Mouse (Mus musculus): ENCODE data around the gene Cpa4. TPM values are rescaled to one million over a fixed set of nuclear protein-coding genes. Genes with fewer than 3 reads are reported as not detected.
A peak's percentile ranks its signal among the peaks of the same experiment; 100 is the strongest.

Gene Cpa4
- total RNA-seq, 2 experiments from 2014 or later: not detected

GRCm38 (mm10) chr6:30551193-30551515 is 17.0 kb upstream of the Cpa4 start:
- intact Hi-C loops (cut with DNase I): no loop called here
- no peak for DNase-seq (ENCODE audit: low spot score)

DNA sequence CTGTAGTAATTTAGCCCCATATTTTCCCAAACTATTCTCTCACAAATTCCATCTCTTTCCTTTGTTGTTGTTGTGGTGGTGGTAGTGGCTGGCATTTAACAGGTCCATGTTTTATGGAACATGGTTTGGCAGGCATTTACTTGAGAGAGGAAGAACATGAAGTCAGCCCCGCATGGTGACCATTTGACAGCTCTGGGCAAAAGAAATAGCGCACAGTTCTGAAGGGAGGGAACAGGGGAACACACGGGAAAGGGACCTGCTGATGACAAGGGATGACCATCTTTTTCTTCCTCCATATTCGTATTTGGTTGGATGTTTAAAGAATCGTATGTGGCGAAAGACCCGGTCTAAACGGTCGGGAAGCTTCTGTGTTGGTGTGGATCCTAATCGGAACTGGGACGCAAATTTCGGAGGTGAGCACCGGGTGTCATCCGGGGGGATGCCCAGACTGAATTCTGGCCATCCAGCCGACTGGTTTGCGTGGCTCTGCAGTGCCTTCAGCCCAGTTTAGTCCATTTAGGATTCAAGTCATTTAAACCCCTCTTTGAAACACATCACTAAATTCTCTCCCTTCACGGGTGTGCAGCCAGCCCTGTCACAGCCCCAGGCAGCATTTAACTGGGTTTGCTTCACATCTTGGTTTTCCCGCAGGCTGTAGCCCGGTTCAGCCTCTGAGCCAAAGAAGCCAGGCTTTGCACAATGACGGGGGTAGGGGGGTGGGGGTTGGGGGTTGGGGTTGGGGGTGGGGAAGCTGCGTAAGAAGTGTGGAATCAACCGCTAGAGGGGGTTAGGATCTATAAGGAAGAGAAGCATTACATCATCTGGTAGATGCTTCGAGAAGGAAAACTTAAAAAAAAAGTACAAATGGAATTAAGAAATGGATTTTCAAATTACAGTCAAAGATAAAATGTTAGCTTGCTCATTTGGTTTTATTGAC is 16.3 kb upstream of the Cpa4 start:
- intact Hi-C loops (cut with DNase I): no loop called here
- DNase-seq (ENCODE audit: low spot score): no peak

DNA sequence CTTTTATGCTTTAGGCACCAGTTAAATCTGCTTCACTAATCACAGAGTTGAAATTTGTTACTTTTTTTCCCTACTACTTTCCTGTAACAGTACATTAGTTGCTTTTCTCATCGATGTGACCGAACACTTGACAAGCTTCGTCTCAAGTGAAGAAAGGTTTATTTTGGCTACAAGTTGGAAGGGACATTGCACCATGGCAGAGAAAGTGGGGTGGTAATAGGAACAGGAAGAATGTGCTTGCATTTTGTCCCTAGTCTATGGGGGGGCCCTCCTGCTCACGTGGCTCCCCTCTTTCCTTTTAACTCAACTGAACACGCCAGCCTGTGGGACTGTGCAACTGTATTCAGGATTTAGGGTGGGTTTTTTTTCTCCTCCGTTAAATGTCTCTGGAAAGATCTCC is 15.5 kb upstream of the Cpa4 start:
- intact Hi-C loops (cut with DNase I): no loop called here
- no peak for DNase-seq (ENCODE audit: low spot score)

GRCm38 (mm10) chr6:30553381-30554010 is 14.7 kb upstream of the Cpa4 start:
- intact Hi-C loops (cut with DNase I): no loop called here

DNA sequence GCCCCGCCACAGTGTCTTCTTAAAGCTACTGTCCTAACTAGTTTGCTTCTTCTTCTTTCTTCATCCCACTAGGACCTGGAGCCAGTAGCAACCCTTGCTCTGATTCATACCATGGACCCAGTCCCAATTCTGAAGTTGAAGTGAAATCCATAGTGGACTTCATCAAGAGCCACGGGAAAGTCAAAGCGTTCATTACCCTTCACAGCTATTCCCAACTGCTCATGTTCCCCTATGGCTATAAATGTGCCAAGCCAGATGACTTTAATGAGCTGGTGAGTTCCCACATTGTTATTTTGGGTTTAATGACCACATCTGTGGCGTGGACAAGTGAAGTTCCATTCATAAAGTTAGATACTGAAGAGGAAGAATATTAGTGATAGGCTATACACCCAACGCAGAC is 14.1 kb upstream of the Cpa4 start:
- intact Hi-C loops (cut with DNase I): no loop called here
- DNase-seq (ENCODE audit: low spot score): no peak

More at GRCm38 (mm10) chr6:30553381-30554010, 14.7 kb upstream of the Cpa4 start:
- no peak for DNase-seq (ENCODE audit: low spot score)

DNA sequence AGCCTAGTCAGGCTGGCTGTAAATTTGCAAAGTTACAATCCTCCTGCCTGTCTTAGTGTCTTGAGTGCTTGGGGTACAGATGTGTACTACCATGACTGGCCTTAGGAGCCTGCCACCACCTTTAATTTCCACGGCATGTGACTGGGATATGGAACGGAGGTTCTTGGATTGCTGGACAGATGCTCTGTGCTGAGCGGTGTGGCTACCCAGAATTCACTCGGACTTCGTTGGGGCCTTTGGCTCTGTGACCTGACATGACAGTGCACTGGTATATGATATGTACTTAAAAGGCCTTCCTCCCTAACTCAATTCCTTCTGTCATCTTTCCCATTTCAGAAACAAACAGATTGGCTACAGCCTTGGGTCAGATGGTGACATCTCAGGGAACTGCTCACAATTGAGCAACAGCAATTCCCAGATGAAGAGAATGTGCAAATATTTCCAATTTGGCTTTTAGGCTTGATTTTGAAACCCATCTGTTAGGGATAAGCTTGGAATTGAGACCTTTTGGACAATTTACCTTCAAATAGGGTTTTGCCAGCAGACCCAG is 13.5 kb upstream of the Cpa4 start:
- intact Hi-C loops (cut with DNase I): no loop called here
- no peak for DNase-seq (ENCODE audit: low spot score)

DNA sequence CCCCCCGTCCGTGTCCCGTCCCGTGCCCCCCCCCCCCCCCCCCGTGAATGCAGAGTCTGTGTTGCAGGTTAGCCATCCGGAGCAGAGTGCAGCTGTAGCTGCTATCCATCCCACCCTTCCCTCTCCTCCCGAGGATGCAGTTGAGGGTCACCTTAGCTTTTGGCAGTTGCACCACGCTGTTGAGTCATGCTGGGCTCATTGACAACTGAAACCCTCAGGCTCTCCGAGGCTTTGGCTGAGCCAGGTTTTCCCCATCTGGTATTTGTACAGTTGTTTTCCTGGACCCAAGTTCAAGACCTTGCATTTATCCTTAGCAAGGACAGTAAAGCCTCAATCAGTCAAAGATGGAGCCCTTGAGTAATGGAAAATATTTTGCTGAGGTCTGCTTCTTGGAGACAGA is 12.1 kb upstream of the Cpa4 start:
- DNase-seq (ENCODE audit: low spot score): peak; percentile 24
- intact Hi-C loops (cut with DNase I): no loop called here

GRCm38 (mm10) chr6:30559726-30560125 is 8.4 kb upstream of the Cpa4 start:
- no peak for DNase-seq (ENCODE audit: low spot score)
- intact Hi-C loops (cut with DNase I): no loop called here

GRCm38 (mm10) chr6:30562132-30562531 is 6.0 kb upstream of the Cpa4 start:
- DNase-seq (ENCODE audit: low spot score): no peak
- intact Hi-C loops (cut with DNase I): no loop called here

DNA sequence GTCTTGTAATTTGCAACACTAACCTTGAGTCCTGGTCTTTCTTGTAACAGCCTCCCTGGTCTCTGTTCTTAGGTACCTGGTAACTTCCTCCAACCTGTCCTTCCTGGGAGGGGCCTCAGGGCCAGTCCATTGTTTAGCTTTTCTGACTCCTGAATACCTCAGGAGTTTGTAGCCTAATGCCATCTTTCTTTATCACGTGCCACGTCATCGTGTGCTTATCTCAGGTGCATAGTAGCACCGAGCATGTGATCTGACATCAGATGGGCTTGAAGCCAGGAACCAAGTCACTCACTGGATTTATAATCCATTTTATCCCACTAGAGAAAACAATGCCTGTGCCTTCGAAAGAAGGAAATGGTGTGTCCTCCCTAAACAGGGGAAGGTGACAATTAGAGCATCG is 4.6 kb upstream of the Cpa4 start:
- intact Hi-C loops (cut with DNase I): no loop called here
- no peak for DNase-seq (ENCODE audit: low spot score)

DNA sequence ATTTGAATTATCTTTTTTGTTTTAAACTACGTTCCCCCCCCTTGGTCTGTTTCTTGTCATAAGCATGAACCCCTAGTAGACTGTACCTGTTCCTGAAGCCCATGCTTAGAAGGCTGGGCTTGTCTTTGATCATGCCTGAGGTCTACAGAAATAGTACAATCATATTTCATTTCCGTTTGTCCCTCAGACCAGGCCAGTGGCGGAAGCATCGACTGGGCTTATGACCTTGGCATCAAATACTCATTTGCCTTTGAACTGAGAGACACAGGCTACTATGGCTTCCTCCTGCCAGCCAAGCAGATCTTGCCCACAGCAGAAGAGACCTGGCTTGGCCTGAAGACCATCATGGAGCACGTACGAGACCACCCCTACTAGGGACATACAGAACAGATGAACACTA is 4.1 kb upstream of the Cpa4 start:
- intact Hi-C loops (cut with DNase I): no loop called here
- DNase-seq (ENCODE audit: low spot score): no peak

DNA sequence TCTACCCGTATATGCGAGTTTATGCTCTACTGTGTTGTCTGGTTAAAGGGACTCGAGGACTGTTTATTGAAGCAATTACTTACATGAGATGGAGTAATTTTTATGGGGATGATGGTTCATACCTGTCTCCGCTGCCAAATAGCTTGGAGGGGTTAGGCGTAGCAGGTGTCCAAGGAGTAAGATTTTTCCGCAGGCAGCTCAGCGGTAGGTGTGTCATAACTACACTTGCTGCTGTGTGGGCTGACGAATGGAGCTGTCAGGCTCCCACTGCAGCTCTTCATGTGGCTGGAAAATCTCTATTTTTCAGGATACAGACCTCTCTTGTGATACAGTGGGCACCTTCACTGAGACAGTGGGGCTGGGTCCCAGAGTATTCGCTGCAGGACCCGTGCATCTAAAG is 1.2 kb downstream of the Cpa4 start:
- no peak for DNase-seq (ENCODE audit: low spot score)
- intact Hi-C loops (cut with DNase I): no loop called here

- intact Hi-C loops (cut with DNase I): no loop called here
- DNase-seq (ENCODE audit: low spot score): no peak
Measured at GRCm38 (mm10) chr6:30570012-30570411, 1.8 kb downstream of the Cpa4 start.

- intact Hi-C loops (cut with DNase I): no loop called here
- no peak for DNase-seq (ENCODE audit: low spot score)
Measured at GRCm38 (mm10) chr6:30572456-30573311, 4.5 kb downstream of the Cpa4 start.

GRCm38 (mm10) chr6:30573380-30573779 is 5.2 kb downstream of the Cpa4 start:
- intact Hi-C loops (cut with DNase I): no loop called here
- no peak for DNase-seq (ENCODE audit: low spot score)

GRCm38 (mm10) chr6:30574945-30575344 is 6.8 kb downstream of the Cpa4 start:
- no peak for DNase-seq (ENCODE audit: low spot score)

DNA sequence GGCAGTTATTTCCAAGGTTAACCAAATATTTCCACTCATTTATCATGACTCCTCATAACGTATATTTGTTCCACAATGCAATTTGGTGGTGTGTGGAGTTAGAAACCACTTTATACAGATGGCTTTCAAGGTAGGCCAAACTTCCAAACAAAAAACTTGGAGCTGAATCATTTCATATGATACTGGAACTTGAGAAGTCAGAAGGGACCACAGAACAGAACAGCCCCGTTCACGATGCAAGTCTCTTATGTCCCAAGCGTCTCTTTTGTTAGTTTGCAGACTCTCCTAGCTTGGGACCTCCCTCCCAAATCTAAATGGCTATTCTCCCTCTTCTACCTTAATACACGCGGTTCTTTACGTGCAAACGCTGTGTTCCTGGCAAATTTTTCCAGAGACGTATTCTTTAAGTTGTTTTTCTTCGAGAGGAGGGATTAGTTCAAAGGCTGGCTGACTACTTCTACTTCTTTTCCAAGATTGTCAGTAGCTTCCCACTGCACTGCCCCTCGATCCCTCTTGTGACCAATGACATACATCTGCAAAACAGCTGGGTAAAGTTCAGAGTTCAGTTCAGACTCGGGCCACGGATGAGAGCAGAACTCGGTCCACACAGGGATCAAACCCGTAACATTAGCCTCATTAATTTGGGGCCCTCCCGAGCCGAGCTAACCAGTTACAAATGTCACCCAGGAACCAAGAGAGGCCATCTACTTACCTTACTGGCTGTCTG is 8.5 kb downstream of the Cpa4 start:
- DNase-seq (ENCODE audit: low spot score): no peak
- intact Hi-C loops (cut with DNase I): no loop called here

More at GRCm38 (mm10) chr6:30574945-30575344, 6.8 kb downstream of the Cpa4 start:
- intact Hi-C loops (cut with DNase I): no loop called here

- DNase-seq (ENCODE audit: low spot score): no peak
- intact Hi-C loops (cut with DNase I): no loop called here
Measured at GRCm38 (mm10) chr6:30579961-30580840, 12.0 kb downstream of the Cpa4 start.

- intact Hi-C loops (cut with DNase I): no loop called here
- DNase-seq (ENCODE audit: low spot score): no peak
Measured at GRCm38 (mm10) chr6:30580841-30581176, 12.6 kb downstream of the Cpa4 start.
